ENCODE assay signal across 25 mouse cellular contexts in genomic region chr9:64202331-64202730, GRCm38 (mm10). TPM values are rescaled to one million over a fixed set of nuclear protein-coding genes. Genes with fewer than 3 reads are reported as not detected.
DNase-seq lines count a peak whose midpoint lies in the region; ATAC-seq and TF ChIP-seq lines count a peak whose summit lies in the region.
"Had no signal": no experiment of that assay in that cellular context is flagged by ENCODE, and none has a peak within 500 bp of the region (broad histone marks: within the 10 kb centered on the region; RNA-seq: fewer than 3 reads in every experiment).

No protein-coding gene starts in this region.

- TF ChIP-seq EP300 in lung, postnatal 0 days (IDR thresholded peaks at IDR 0.05), result peak; percentile 72
- TF ChIP-seq EP300 in ES-Bruce4 (IDR thresholded peaks at IDR 0.05; ENCODE audit: insufficient read depth, low read depth, low read length), result no peak

- peaks cover 7% of the 10 kb centered on the region; the same call in 1 of the 2 replicates for H3K4me1 ChIP-seq in lung, postnatal 0 days (ENCODE audit: insufficient read depth, low read depth, low read length)
- peaks cover 14% of the 10 kb centered on the region for H3K4me1 ChIP-seq in ES-Bruce4 (ENCODE audit: control insufficient read depth, insufficient read depth, low read length)
- no peaks in the 10 kb centered on the region for H3K4me1 ChIP-seq in embryonic fibroblast, embryonic 13.5 days (ENCODE audit: control insufficient read depth, insufficient read depth, low read length)
- H3K4me1 ChIP-seq: heart, embryonic 12.5 days; hindbrain, embryonic 12.5 days; limb, embryonic 10.5 days; liver, embryonic 13.5 days; midbrain, embryonic 13.5 days; neural tube, embryonic 13.5 days had no signal

- H3K9me3 ChIP-seq in lung, postnatal 0 days (ENCODE audit: low read length), result no peaks in the 10 kb centered on the region
- H3K9me3 ChIP-seq in ES-Bruce4 (replicated peaks; ENCODE audit: control insufficient read depth, insufficient read depth, low read length, poor library complexity, severe bottlenecking), result no peaks in the 10 kb centered on the region
- H3K9me3 ChIP-seq: embryonic facial prominence, embryonic 13.5 days; G1E; heart, embryonic 12.5 days; hindbrain, embryonic 12.5 days; limb, embryonic 10.5 days; liver, embryonic 13.5 days; midbrain, embryonic 13.5 days; neural tube, embryonic 13.5 days had no signal

- H3K27ac ChIP-seq in lung, postnatal 0 days (ENCODE audit: low read length), result no peak overlapping the region
- 0 out of 2 replicates have a peak overlapping the region, but pooled peaks have one; percentile 51 for H3K27ac ChIP-seq in ES-Bruce4 (ENCODE audit: insufficient read depth, low read length)
- peak overlapping the region; percentile 54 for H3K27ac ChIP-seq in embryonic fibroblast, embryonic 13.5 days (ENCODE audit: insufficient read depth, low read length)
- H3K27ac ChIP-seq: embryonic facial prominence, embryonic 13.5 days; hindbrain, embryonic 12.5 days; limb, embryonic 10.5 days; liver, embryonic 13.5 days; macrophage; midbrain, embryonic 13.5 days; neural tube, embryonic 13.5 days had no signal

- no peak for TF ChIP-seq CTCF in lung, postnatal 0 days (IDR thresholded peaks at IDR 0.05)
- TF ChIP-seq CTCF in ES-Bruce4 (IDR thresholded peaks at IDR 0.05; ENCODE audit: low read depth, low read length), result no peak
- TF ChIP-seq CTCF in embryonic fibroblast, embryonic 13.5 days (IDR thresholded peaks at IDR 0.05; ENCODE audit: borderline replicate concordance, insufficient read depth, low read length), result no peak

- DNase-seq in lung, postnatal 0 days (ENCODE audit: low spot score), result peak; percentile 91
- no peak for DNase-seq in lung, postnatal 10 days
- no peak for DNase-seq in yolk sac, embryonic 10.5 days (ENCODE audit: low spot score)
- no peak for DNase-seq in frontal cortex, adult 2 months (ENCODE audit: extremely low spot score in 1 of 2, low spot score in 1 of 2)
- DNase-seq in frontal cortex, postnatal 36 days (ENCODE audit: low spot score in 2 of 2), result no peak
- DNase-seq: cerebellum, adult 8-10 months; heart, postnatal 14 days; kidney, adult 8-10 months; kidney, postnatal 25 days; liver, embryonic 13.5 days; thymus, adult 18-20 months; thymus, postnatal 4 days had no signal

- H3K4me2 ChIP-seq in lung, postnatal 0 days (replicated peaks; ENCODE audit: low read depth, low read length), result no peak overlapping the region
- H3K4me2 ChIP-seq: embryonic facial prominence, embryonic 13.5 days; heart, embryonic 12.5 days; hindbrain, embryonic 12.5 days; liver, embryonic 13.5 days; midbrain, embryonic 13.5 days; neural tube, embryonic 13.5 days had no signal

- H3K27me3 ChIP-seq in lung, postnatal 0 days (replicated peaks; ENCODE audit: insufficient read depth, low read length), result no peaks in the 10 kb centered on the region
- no peaks in the 10 kb centered on the region for H3K27me3 ChIP-seq in ES-Bruce4 (ENCODE audit: control insufficient read depth, insufficient read depth, low read length, poor library complexity, severe bottlenecking)
- H3K27me3 ChIP-seq: embryonic facial prominence, embryonic 13.5 days; heart, embryonic 12.5 days; hindbrain, embryonic 12.5 days; liver, embryonic 13.5 days; midbrain, embryonic 13.5 days; neural tube, embryonic 13.5 days had no signal

- peaks cover 7% of the 10 kb centered on the region; the same call in 1 of the 2 replicates for H3K36me3 ChIP-seq in lung, postnatal 0 days (ENCODE audit: insufficient read depth, low read length)
- peaks cover 18% of the 10 kb centered on the region for H3K36me3 ChIP-seq in ES-Bruce4 (ENCODE audit: control insufficient read depth, insufficient read depth, low read length, poor library complexity, severe bottlenecking)

- no peak for TF ChIP-seq POLR2A in ES-Bruce4 (IDR thresholded peaks at IDR 0.05; ENCODE audit: insufficient read depth, low read length)
- TF ChIP-seq POLR2A in embryonic fibroblast, embryonic 13.5 days (IDR thresholded peaks at IDR 0.05; ENCODE audit: low read depth, low read length), result no peak

- H3K9ac ChIP-seq in lung, postnatal 0 days (replicated peaks; ENCODE audit: low read depth), result no peak overlapping the region
- H3K9ac ChIP-seq in ES-Bruce4 (ENCODE audit: low read depth, poor library complexity, severe bottlenecking), result no peak overlapping the region
- H3K9ac ChIP-seq: embryonic facial prominence, embryonic 13.5 days; heart, embryonic 12.5 days; hindbrain, embryonic 12.5 days; liver, embryonic 13.5 days; midbrain, embryonic 13.5 days; neural tube, embryonic 13.5 days had no signal

- no peak overlapping the region for H3K4me3 ChIP-seq in lung, postnatal 0 days (ENCODE audit: low read depth, low read length)
- H3K4me3 ChIP-seq in ES-Bruce4 (ENCODE audit: low read depth, low read length), result no peak overlapping the region
- H3K4me3 ChIP-seq in embryonic fibroblast, embryonic 13.5 days (ENCODE audit: insufficient read depth, low read length), result no peak overlapping the region
- H3K4me3 ChIP-seq: embryonic facial prominence, embryonic 13.5 days; heart, embryonic 12.5 days; hindbrain, embryonic 12.5 days; limb, embryonic 10.5 days; liver, embryonic 13.5 days; midbrain, embryonic 13.5 days; neural tube, embryonic 13.5 days had no signal

- peak; percentile 87 for ATAC-seq in lung, postnatal 0 days
- ATAC-seq: CD4-positive, CD25-positive, alpha-beta regulatory T cell, adult 4 months; forebrain, embryonic 16.5 days; midbrain, embryonic 13.5 days had no signal

RNA-seq across cellular contexts. Expression of gene Snapc5, which starts 23.3 kb away (rescaled TPM):
- 35.5 and 47.4 TPM in 2 replicates for polyA plus RNA-seq in lung, postnatal 0 days (2015; fragmentation: Nextera tagmentation; extraction: Ambion mirVana)
- polyA plus RNA-seq in ES-Bruce4 (2011; ENCODE audit: insufficient read depth, insufficient read length, low read depth, missing spikeins), result 37.0 and 37.1 TPM in 2 replicates
- polyA plus RNA-seq in embryonic fibroblast, embryonic 13.5 days (2011; ENCODE audit: insufficient read length, low read depth, missing spikeins), result 17.8 and 22.1 TPM in 2 replicates
- polyA plus RNA-seq in frontal cortex, adult 2 months (2012; rRNA removed), result 34.8 and 35.4 TPM in 2 replicates

RNA-seq across cellular contexts. Expression of gene Rpl4, which starts 29.2 kb away (rescaled TPM):
- 679 and 693 TPM in 2 replicates for polyA plus RNA-seq in lung, postnatal 0 days (2015; fragmentation: Nextera tagmentation; extraction: Ambion mirVana)
- 3,123 and 3,163 TPM in 2 replicates for polyA plus RNA-seq in ES-Bruce4 (2011; ENCODE audit: insufficient read depth, insufficient read length, low read depth, missing spikeins)
- 1,951 and 2,046 TPM in 2 replicates for polyA plus RNA-seq in embryonic fibroblast, embryonic 13.5 days (2011; ENCODE audit: insufficient read length, low read depth, missing spikeins)
- 536 and 611 TPM in 2 replicates for polyA plus RNA-seq in frontal cortex, adult 2 months (2012; rRNA removed)

RNA-seq across cellular contexts. Expression of gene Zwilch, which starts 29.4 kb away (rescaled TPM):
- 1.5 and 1.7 TPM in 2 replicates for polyA plus RNA-seq in lung, postnatal 0 days (2015; fragmentation: Nextera tagmentation; extraction: Ambion mirVana)
- 162 and 167 TPM in 2 replicates for polyA plus RNA-seq in ES-Bruce4 (2011; ENCODE audit: insufficient read depth, insufficient read length, low read depth, missing spikeins)
- 26.9 and 39.7 TPM in 2 replicates for polyA plus RNA-seq in embryonic fibroblast, embryonic 13.5 days (2011; ENCODE audit: insufficient read length, low read depth, missing spikeins)
- 6.2 and 7.1 TPM in 2 replicates for polyA plus RNA-seq in frontal cortex, adult 2 months (2012; rRNA removed)

RNA-seq across cellular contexts. Expression of gene Uchl4, which starts 32.7 kb away (rescaled TPM):
- 1.0 and 1.1 TPM in 2 replicates for polyA plus RNA-seq in lung, postnatal 0 days (2015; fragmentation: Nextera tagmentation; extraction: Ambion mirVana)
- 13.2 and 14.3 TPM in 2 replicates for polyA plus RNA-seq in ES-Bruce4 (2011; ENCODE audit: insufficient read depth, insufficient read length, low read depth, missing spikeins)
- 2.5 and 3.1 TPM in 2 replicates for polyA plus RNA-seq in embryonic fibroblast, embryonic 13.5 days (2011; ENCODE audit: insufficient read length, low read depth, missing spikeins)
- 0.22 and 0.29 TPM in 2 replicates for polyA plus RNA-seq in frontal cortex, adult 2 months (2012; rRNA removed)
- polyA plus RNA-seq: G1E; small intestine, adult 2 months had no signal

RNA-seq across cellular contexts. Expression of gene Map2k1, which starts 51.1 kb away (rescaled TPM):
- polyA plus RNA-seq in lung, postnatal 0 days (2015; fragmentation: Nextera tagmentation; extraction: Ambion mirVana), result 67.1 and 77.6 TPM in 2 replicates
- 80.1 and 85.7 TPM in 2 replicates for polyA plus RNA-seq in ES-Bruce4 (2011; ENCODE audit: insufficient read depth, insufficient read length, low read depth, missing spikeins)
- 58.4 and 66.6 TPM in 2 replicates for polyA plus RNA-seq in embryonic fibroblast, embryonic 13.5 days (2011; ENCODE audit: insufficient read length, low read depth, missing spikeins)
- polyA plus RNA-seq in frontal cortex, adult 2 months (2012; rRNA removed), result 261 and 265 TPM in 2 replicates
